Mouse (Mus musculus): ENCODE data around the gene H2-M10.6. TPM values are rescaled to one million over a fixed set of nuclear protein-coding genes. Genes with fewer than 3 reads are reported as not detected.

The H2-M10.6 gene
- total and polyA plus RNA-seq, 3 experiments = not detected

- no peak for TF ChIP-seq MXI1 (IDR thresholded peaks at IDR 0.05; ENCODE audit: low read depth, low read length)
- no peaks in the 10 kb centered on the region for H3K36me3 ChIP-seq (ENCODE audit: control insufficient read depth in 1 of 2, insufficient read depth in 2 of 2, low read length in 2 of 2)
- H3K27me3 ChIP-seq (ENCODE audit: control insufficient read depth in 1 of 2, insufficient read depth in 2 of 2, low read length in 2 of 2) = no peaks in the 10 kb centered on the region
- no peak overlapping the region for H3K27ac ChIP-seq (ENCODE audit: control insufficient read depth, low read depth, low read length)
- H3K4me3 ChIP-seq (ENCODE audit: control insufficient read depth in 1 of 2, insufficient read depth in 1 of 2, low read depth in 2 of 2, low read length in 2 of 2) = no peak overlapping the region
- no peaks in the 10 kb centered on the region for H3K79me2 ChIP-seq (ENCODE audit: control insufficient read depth, insufficient read depth, low read length, poor library complexity)
- DNase-seq (ENCODE audit: low read depth, low spot score) = no peak
- H3K9ac ChIP-seq (ENCODE audit: control insufficient read depth, low read depth, low read length, poor library complexity, severe bottlenecking) = no peak overlapping the region
- H3K9me3 ChIP-seq (replicated peaks; ENCODE audit: insufficient read depth, low read length) = no peaks in the 10 kb centered on the region
- H3K4me1 ChIP-seq (ENCODE audit: control insufficient read depth in 1 of 2, insufficient read depth in 2 of 2, low read length in 2 of 2) = no peaks in the 10 kb centered on the region
These were observed 39.7 kb downstream of the H2-M10.6 start for GRCm38 (mm10) chr17:36851627-36852026.

- DNase-seq (ENCODE audit: low read depth, low spot score) = no peak
- Histone ChIP-seq H3K79me2 (ENCODE audit: control insufficient read depth, insufficient read depth, low read length, poor library complexity) (no peaks in the 10 kb centered on the region), H3K9ac (ENCODE audit: control insufficient read depth, low read depth, low read length, poor library complexity, severe bottlenecking) (no peak overlapping the region), H3K9me3 (replicated peaks; ENCODE audit: insufficient read depth, low read length) (no peaks in the 10 kb centered on the region), H3K4me1 (ENCODE audit: control insufficient read depth in 1 of 2, insufficient read depth in 2 of 2, low read length in 2 of 2) (no peaks in the 10 kb centered on the region), H3K27ac (ENCODE audit: control insufficient read depth, low read depth, low read length) (no peak overlapping the region), H3K36me3 (ENCODE audit: control insufficient read depth in 1 of 2, insufficient read depth in 2 of 2, low read length in 2 of 2) (no peaks in the 10 kb centered on the region), H3K27me3 (ENCODE audit: control insufficient read depth in 1 of 2, insufficient read depth in 2 of 2, low read length in 2 of 2) (no peaks in the 10 kb centered on the region), H3K4me3 (ENCODE audit: control insufficient read depth in 1 of 2, insufficient read depth in 1 of 2, low read depth in 2 of 2, low read length in 2 of 2) (no peak overlapping the region)
- TF ChIP-seq HCFC1 (IDR thresholded peaks at IDR 0.05; ENCODE audit: low read depth, low read length) (no peak), JUND (IDR thresholded peaks at IDR 0.05; ENCODE audit: low read depth, low read length) (no peak), CHD1 (IDR thresholded peaks at IDR 0.05; ENCODE audit: low read depth, low read length) (no peak), ZC3H11A (IDR thresholded peaks at IDR 0.05; ENCODE audit: low read depth, low read length) (no peak), USF1 (IDR thresholded peaks at IDR 0.05; ENCODE audit: low read depth, low read length) (no peak), EP300 (IDR thresholded peaks at IDR 0.05; ENCODE audit: low read depth in 1 of 2, low read length in 2 of 2) (no peak), UBTF (IDR thresholded peaks at IDR 0.05; ENCODE audit: borderline replicate concordance, insufficient read depth, low read depth, low read length) (no peak), MAZ (IDR thresholded peaks at IDR 0.05; ENCODE audit: low read depth, low read length) (no peak), TBP (IDR thresholded peaks at IDR 0.05; ENCODE audit: low read depth, low read length) (no peak)
These were observed 43.5 kb downstream of the H2-M10.6 start for GRCm38 (mm10) chr17:36855484-36855883.

- no peaks in the 10 kb centered on the region for H3K9me3 ChIP-seq (replicated peaks; ENCODE audit: insufficient read depth, low read length)
- DNase-seq (ENCODE audit: low read depth, low spot score) = no peak
- no peaks in the 10 kb centered on the region for H3K27me3 ChIP-seq (ENCODE audit: control insufficient read depth in 1 of 2, insufficient read depth in 2 of 2, low read length in 2 of 2)
- TF ChIP-seq NRF1 (IDR thresholded peaks at IDR 0.05; ENCODE audit: insufficient read depth, low read depth, low read length, poor library complexity, severe bottlenecking) (no peak), CTCF (IDR thresholded peaks at IDR 0.05 in 2 of 3, conservative IDR thresholded peaks at IDR 0.05 in 1 of 3; ENCODE audit: control insufficient read depth in 1 of 3, insufficient read depth in 1 of 3, low read depth in 2 of 3, low read length in 3 of 3, poor library complexity in 1 of 3, severe bottlenecking in 1 of 3) (no peak), POLR2A (IDR thresholded peaks at IDR 0.05; ENCODE audit: control insufficient read depth in 1 of 2, insufficient read depth in 1 of 2, low read depth in 1 of 2, low read length in 2 of 2, poor library complexity in 1 of 2) (no peak), RAD21 (IDR thresholded peaks at IDR 0.05; ENCODE audit: low read depth, low read length) (no peak), SMC3 (IDR thresholded peaks at IDR 0.05; ENCODE audit: low read depth, low read length) (no peak)
- H3K27ac ChIP-seq (ENCODE audit: control insufficient read depth, low read depth, low read length) = no peak overlapping the region
- H3K79me2 ChIP-seq (ENCODE audit: control insufficient read depth, insufficient read depth, low read length, poor library complexity) = no peaks in the 10 kb centered on the region
- no peak overlapping the region for H3K9ac ChIP-seq (ENCODE audit: control insufficient read depth, low read depth, low read length, poor library complexity, severe bottlenecking)
- no peaks in the 10 kb centered on the region for H3K36me3 ChIP-seq (ENCODE audit: control insufficient read depth in 1 of 2, insufficient read depth in 2 of 2, low read length in 2 of 2)
- H3K4me1 ChIP-seq (ENCODE audit: control insufficient read depth in 1 of 2, insufficient read depth in 2 of 2, low read length in 2 of 2) = no peaks in the 10 kb centered on the region
- no peak overlapping the region for H3K4me3 ChIP-seq (ENCODE audit: control insufficient read depth in 1 of 2, insufficient read depth in 1 of 2, low read depth in 2 of 2, low read length in 2 of 2)
These were observed 44.3 kb downstream of the H2-M10.6 start for GRCm38 (mm10) chr17:36856236-36856635.

Data from MEL (cell line).